Mouse (Mus musculus): ENCODE results near the gene Plch2. TPM values are rescaled to one million over a fixed set of nuclear protein-coding genes. Genes with fewer than 3 reads are reported as not detected.

The Plch2 gene
- polyA plus RNA-seq, 1 experiment: 0.11 TPM

GRCm38 (mm10) chr4:155042606-155043288 lies 13.8 kb downstream of the Plch2 start:
- no peak overlapping the region for H3ac ChIP-seq (ENCODE audit: control insufficient read depth, insufficient read length, low read depth)
- H3K79me3 ChIP-seq (ENCODE audit: low read depth): no peaks in the 10 kb centered on the region
- no peak overlapping the region for H3K4me3 ChIP-seq (ENCODE audit: insufficient read depth, poor library complexity, severe bottlenecking)
- TF ChIP-seq USF1 (IDR thresholded peaks at IDR 0.05; ENCODE audit: low read depth): no peak
- no peak for TF ChIP-seq CTCF (IDR thresholded peaks at IDR 0.05; ENCODE audit: control insufficient read depth, insufficient read depth, insufficient read length)
- TF ChIP-seq MYOD1 (IDR thresholded peaks at IDR 0.05; ENCODE audit: control insufficient read depth, insufficient read length, low read depth): no peak
- TF ChIP-seq FOSL1 (IDR thresholded peaks at IDR 0.05; ENCODE audit: insufficient read depth, low read length, poor library complexity, severe bottlenecking): no peak
- H3K79me2 ChIP-seq (ENCODE audit: control insufficient read depth, insufficient read depth): no peaks in the 10 kb centered on the region
- peaks cover 83% of the 10 kb centered on the region for H3K27me3 ChIP-seq (ENCODE audit: control insufficient read depth, insufficient read depth, insufficient read length)
- no peaks in the 10 kb centered on the region for H3K36me3 ChIP-seq (ENCODE audit: control insufficient read depth, insufficient read depth)

GRCm38 (mm10) chr4:155040696-155041095 lies 15.9 kb downstream of the Plch2 start:
- no peak for TF ChIP-seq MYOD1 (IDR thresholded peaks at IDR 0.05; ENCODE audit: control insufficient read depth, insufficient read length, low read depth)
- no peak for TF ChIP-seq CTCF (IDR thresholded peaks at IDR 0.05; ENCODE audit: control insufficient read depth, insufficient read depth, insufficient read length)
- no peak for TF ChIP-seq MYOG (IDR thresholded peaks at IDR 0.05; ENCODE audit: control insufficient read depth, extremely low read depth, insufficient read length)
- no peak for TF ChIP-seq CEBPB (IDR thresholded peaks at IDR 0.05; ENCODE audit: low read depth)
- TF ChIP-seq USF1 (IDR thresholded peaks at IDR 0.05; ENCODE audit: low read depth): no peak
- no peak for TF ChIP-seq MAX (IDR thresholded peaks at IDR 0.05)
- no peak for TF ChIP-seq FOSL1 (IDR thresholded peaks at IDR 0.05; ENCODE audit: insufficient read depth, low read length, poor library complexity, severe bottlenecking)
- H3K27me3 ChIP-seq (ENCODE audit: control insufficient read depth, insufficient read depth, insufficient read length): peaks cover 87% of the 10 kb centered on the region

GRCm38 (mm10) chr4:155040197-155040596 lies 16.4 kb downstream of the Plch2 start:
- peaks cover 91% of the 10 kb centered on the region for H3K27me3 ChIP-seq (ENCODE audit: control insufficient read depth, insufficient read depth, insufficient read length)
- TF ChIP-seq CEBPB (IDR thresholded peaks at IDR 0.05; ENCODE audit: low read depth) (no peak), MYOG (IDR thresholded peaks at IDR 0.05; ENCODE audit: control insufficient read depth, extremely low read depth, insufficient read length) (no peak), MYOD1 (IDR thresholded peaks at IDR 0.05; ENCODE audit: control insufficient read depth, insufficient read length, low read depth) (no peak), USF1 (IDR thresholded peaks at IDR 0.05; ENCODE audit: low read depth) (no peak), FOSL1 (IDR thresholded peaks at IDR 0.05; ENCODE audit: insufficient read depth, low read length, poor library complexity, severe bottlenecking) (no peak), MAX (IDR thresholded peaks at IDR 0.05) (no peak), CTCF (IDR thresholded peaks at IDR 0.05; ENCODE audit: control insufficient read depth, insufficient read depth, insufficient read length) (no peak)
- H3K79me2 ChIP-seq (ENCODE audit: control insufficient read depth, insufficient read depth): no peaks in the 10 kb centered on the region
- H3K36me3 ChIP-seq (ENCODE audit: control insufficient read depth, insufficient read depth): no peaks in the 10 kb centered on the region
- H3K79me3 ChIP-seq (ENCODE audit: low read depth): no peaks in the 10 kb centered on the region
- no peak overlapping the region for H3ac ChIP-seq (ENCODE audit: control insufficient read depth, insufficient read length, low read depth)
- no peak overlapping the region for H3K4me3 ChIP-seq (ENCODE audit: insufficient read depth, poor library complexity, severe bottlenecking)

More at GRCm38 (mm10) chr4:155040696-155041095, 15.9 kb downstream of the Plch2 start:
- no peaks in the 10 kb centered on the region for H3K36me3 ChIP-seq (ENCODE audit: control insufficient read depth, insufficient read depth)
- no peak overlapping the region for H3ac ChIP-seq (ENCODE audit: control insufficient read depth, insufficient read length, low read depth)
- no peaks in the 10 kb centered on the region for H3K79me2 ChIP-seq (ENCODE audit: control insufficient read depth, insufficient read depth)
- no peak overlapping the region for H3K4me3 ChIP-seq (ENCODE audit: insufficient read depth, poor library complexity, severe bottlenecking)
- H3K79me3 ChIP-seq (ENCODE audit: low read depth): no peaks in the 10 kb centered on the region

GRCm38 (mm10) chr4:155034787-155035186 lies 21.8 kb downstream of the Plch2 start:
- Histone ChIP-seq H3K36me3 (ENCODE audit: control insufficient read depth, insufficient read depth) (no peaks in the 10 kb centered on the region), H3K27me3 (ENCODE audit: control insufficient read depth, insufficient read depth, insufficient read length) (peaks cover 96% of the 10 kb centered on the region), H3K4me3 (ENCODE audit: insufficient read depth, poor library complexity, severe bottlenecking) (no peak overlapping the region), H3K79me2 (ENCODE audit: control insufficient read depth, insufficient read depth) (no peaks in the 10 kb centered on the region), H3ac (ENCODE audit: control insufficient read depth, insufficient read length, low read depth) (no peak overlapping the region), H3K79me3 (ENCODE audit: low read depth) (no peaks in the 10 kb centered on the region)
- no peak for TF ChIP-seq FOSL1 (IDR thresholded peaks at IDR 0.05; ENCODE audit: insufficient read depth, low read length, poor library complexity, severe bottlenecking)
- no peak for TF ChIP-seq MYOD1 (IDR thresholded peaks at IDR 0.05; ENCODE audit: control insufficient read depth, insufficient read length, low read depth)
- no peak for TF ChIP-seq CEBPB (IDR thresholded peaks at IDR 0.05; ENCODE audit: low read depth)
- no peak for TF ChIP-seq MYOG (IDR thresholded peaks at IDR 0.05; ENCODE audit: control insufficient read depth, extremely low read depth, insufficient read length)
- TF ChIP-seq CTCF (IDR thresholded peaks at IDR 0.05; ENCODE audit: control insufficient read depth, insufficient read depth, insufficient read length): no peak
- no peak for TF ChIP-seq MAX (IDR thresholded peaks at IDR 0.05)
- no peak for TF ChIP-seq USF1 (IDR thresholded peaks at IDR 0.05; ENCODE audit: low read depth)

- H3ac ChIP-seq (ENCODE audit: control insufficient read depth, insufficient read length, low read depth): no peak overlapping the region
- peaks cover 94% of the 10 kb centered on the region for H3K27me3 ChIP-seq (ENCODE audit: control insufficient read depth, insufficient read depth, insufficient read length)
- H3K4me3 ChIP-seq (ENCODE audit: insufficient read depth, poor library complexity, severe bottlenecking): no peak overlapping the region
- TF ChIP-seq MYOD1 (IDR thresholded peaks at IDR 0.05; ENCODE audit: control insufficient read depth, insufficient read length, low read depth) (no peak), USF1 (IDR thresholded peaks at IDR 0.05; ENCODE audit: low read depth) (no peak), MAX (IDR thresholded peaks at IDR 0.05) (no peak), MYOG (IDR thresholded peaks at IDR 0.05; ENCODE audit: control insufficient read depth, extremely low read depth, insufficient read length) (no peak), CEBPB (IDR thresholded peaks at IDR 0.05; ENCODE audit: low read depth) (no peak), FOSL1 (IDR thresholded peaks at IDR 0.05; ENCODE audit: insufficient read depth, low read length, poor library complexity, severe bottlenecking) (no peak), CTCF (IDR thresholded peaks at IDR 0.05; ENCODE audit: control insufficient read depth, insufficient read depth, insufficient read length) (no peak)
- H3K79me2 ChIP-seq (ENCODE audit: control insufficient read depth, insufficient read depth): no peaks in the 10 kb centered on the region
- H3K79me3 ChIP-seq (ENCODE audit: low read depth): no peaks in the 10 kb centered on the region
- H3K36me3 ChIP-seq (ENCODE audit: control insufficient read depth, insufficient read depth): no peaks in the 10 kb centered on the region
Observed at GRCm38 (mm10) chr4:155034202-155034601, 22.4 kb downstream of the Plch2 start.
